Mouse (Mus musculus): ENCODE measurements at regions not wholly inside any gene's neighbourhood (a gene's known extent, or its start where the extent isn't known, plus 50 kb on each side); places are given as distances from the start of the nearest gene placed in this dataset.
"Not testable (repeated sequence)": the region's sequence is repeated elsewhere in the genome, so short reads cannot be mapped to it uniquely, and the experiment has no call there.

DNA sequence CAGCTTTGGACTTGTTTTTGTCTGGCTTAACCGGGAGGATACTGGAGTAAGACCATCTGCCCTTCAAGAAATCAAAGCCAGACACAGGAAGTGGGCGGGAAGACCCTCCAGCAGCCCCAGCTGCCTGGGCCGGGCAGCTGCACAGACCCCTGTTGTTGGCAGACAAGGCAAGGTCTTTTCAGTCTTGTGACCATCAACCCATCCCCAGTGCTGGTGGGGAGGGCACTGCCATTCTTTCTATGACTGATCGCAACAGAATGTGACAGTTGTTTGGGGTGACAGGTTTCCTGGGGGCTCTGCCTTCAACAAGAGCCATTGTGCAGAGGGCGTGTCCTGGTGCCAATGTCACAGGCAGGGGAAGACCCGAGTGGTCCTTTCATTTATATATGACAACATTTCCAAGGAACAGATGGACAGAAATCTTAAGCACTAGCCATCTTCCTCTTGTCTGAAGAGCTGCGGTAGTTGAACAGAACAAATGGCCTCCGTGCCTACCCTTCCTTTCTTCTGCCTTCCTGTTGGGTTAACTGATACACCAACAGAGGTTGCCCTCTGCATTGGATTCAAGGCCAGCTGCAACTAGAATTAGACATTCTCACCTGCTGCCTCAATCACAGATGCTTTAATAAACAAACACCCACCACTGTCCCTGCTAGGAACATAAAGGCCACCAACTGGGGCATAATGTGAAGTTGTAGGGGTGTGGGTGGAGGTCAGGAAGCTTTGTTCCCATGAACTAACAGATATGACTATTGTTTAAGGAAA lies 217.0 kb upstream of the Btg1 start:
- 53% methylated on average over 8 of the region's 8 CpGs for WGBS (ENCODE audit: insufficient replicate concordance)
- H3K9ac ChIP-seq, result no peak overlapping the region
- H3K4me2 ChIP-seq, result no peak overlapping the region
- no peak overlapping the region for H3K27ac ChIP-seq (replicated peaks)
- no peak overlapping the region for H3K4me3 ChIP-seq (replicated peaks)
- no peak for ATAC-seq (ENCODE audit: insufficient read depth)
- no peaks in the 10 kb centered on the region for H3K4me1 ChIP-seq (replicated peaks)
- H3K27me3 ChIP-seq, result no peaks in the 10 kb centered on the region
- H3K36me3 ChIP-seq (replicated peaks), result no peaks in the 10 kb centered on the region
- H3K9me3 ChIP-seq (replicated peaks), result no peaks in the 10 kb centered on the region

DNA sequence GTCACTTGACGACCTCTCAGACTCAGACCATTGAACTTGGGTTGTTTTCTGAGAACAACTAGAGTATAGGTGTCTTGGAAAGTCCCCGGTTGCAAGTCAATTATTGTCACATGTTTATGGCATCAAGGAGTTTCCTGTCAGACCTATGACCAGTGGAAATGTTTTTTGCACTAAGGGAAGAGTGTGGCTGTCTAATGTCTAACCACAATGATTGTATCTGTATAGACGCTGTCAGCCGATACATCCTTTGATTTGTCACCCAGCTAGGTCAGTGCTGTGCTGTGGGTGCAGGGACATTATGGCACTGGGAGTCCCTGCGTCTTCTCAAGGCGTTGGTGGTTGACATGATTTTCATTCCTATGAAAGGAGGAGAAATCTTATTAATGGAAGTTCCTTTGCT lies 216.0 kb upstream of the Btg1 start:
- H3K4me3 ChIP-seq (replicated peaks), result no peak overlapping the region
- no peak overlapping the region for H3K4me2 ChIP-seq
- no peaks in the 10 kb centered on the region for H3K27me3 ChIP-seq
- no peaks in the 10 kb centered on the region for H3K36me3 ChIP-seq (replicated peaks)
- H3K9ac ChIP-seq, result no peak overlapping the region
- no peaks in the 10 kb centered on the region for H3K4me1 ChIP-seq (replicated peaks)
- ATAC-seq (ENCODE audit: insufficient read depth), result no peak
- no peaks in the 10 kb centered on the region for H3K9me3 ChIP-seq (replicated peaks)
- 24% methylated on average over 6 of the region's 6 CpGs for WGBS (ENCODE audit: insufficient replicate concordance)
- no peak overlapping the region for H3K27ac ChIP-seq (replicated peaks)

GRCm38 (mm10) chr10:96406306-96406705 lies 210.5 kb upstream of the Btg1 start:
- H3K27ac ChIP-seq (replicated peaks), result no peak overlapping the region

DNA sequence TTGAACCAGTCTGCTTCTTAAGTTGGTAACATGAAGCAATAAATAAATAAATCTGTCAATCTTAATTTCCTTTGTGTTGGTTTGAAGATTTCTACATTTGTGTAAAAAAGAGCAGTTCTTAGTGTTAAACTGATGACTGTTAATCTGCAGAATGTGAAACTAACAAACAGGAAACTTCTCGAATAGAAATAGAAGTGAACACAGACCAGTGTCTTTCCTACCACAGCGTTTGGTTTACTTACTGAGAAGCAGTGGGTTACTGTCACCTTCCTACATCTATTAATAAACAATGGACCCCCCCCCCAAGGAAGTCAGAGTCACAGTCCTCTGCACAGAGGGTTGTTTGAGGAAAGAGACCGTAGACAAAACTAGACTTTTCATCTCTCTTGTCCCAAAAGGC lies 209.0 kb upstream of the Btg1 start:
- 14% methylated on average over 3 of the region's 3 CpGs for WGBS (ENCODE audit: insufficient replicate concordance)

More at GRCm38 (mm10) chr10:96406306-96406705, 210.5 kb upstream of the Btg1 start:
- Histone ChIP-seq H3K4me3 (replicated peaks) (no peak overlapping the region), H3K27me3 (no peaks in the 10 kb centered on the region), H3K4me2 (no peak overlapping the region), H3K36me3 (replicated peaks) (no peaks in the 10 kb centered on the region), H3K9ac (no peak overlapping the region), H3K9me3 (replicated peaks) (no peaks in the 10 kb centered on the region), H3K4me1 (replicated peaks) (no peaks in the 10 kb centered on the region)
- WGBS (ENCODE audit: insufficient replicate concordance), result 56% methylated on average over 5 of the region's 5 CpGs
- no peak for ATAC-seq (ENCODE audit: insufficient read depth)

GRCm38 (mm10) chr10:96408250-96408649 lies 208.6 kb upstream of the Btg1 start:
- Histone ChIP-seq H3K9ac (no peak overlapping the region), H3K27me3 (no peaks in the 10 kb centered on the region), H3K4me2 (no peak overlapping the region), H3K36me3 (replicated peaks) (no peaks in the 10 kb centered on the region), H3K27ac (replicated peaks) (no peak overlapping the region), H3K4me1 (replicated peaks) (no peaks in the 10 kb centered on the region), H3K4me3 (replicated peaks) (no peak overlapping the region), H3K9me3 (replicated peaks) (no peaks in the 10 kb centered on the region)
- 19% methylated on average over 2 of the region's 2 CpGs for WGBS (ENCODE audit: insufficient replicate concordance)
- no peak for ATAC-seq (ENCODE audit: insufficient read depth)

More for the DNA sequence above, 209.0 kb upstream of the Btg1 start:
- no peak overlapping the region for H3K27ac ChIP-seq (replicated peaks)
- H3K27me3 ChIP-seq, result no peaks in the 10 kb centered on the region
- no peak for ATAC-seq (ENCODE audit: insufficient read depth)
- H3K36me3 ChIP-seq (replicated peaks), result no peaks in the 10 kb centered on the region
- H3K4me1 ChIP-seq (replicated peaks), result no peaks in the 10 kb centered on the region
- H3K4me3 ChIP-seq (replicated peaks), result no peak overlapping the region
- no peak overlapping the region for H3K4me2 ChIP-seq
- H3K9me3 ChIP-seq (replicated peaks), result no peaks in the 10 kb centered on the region
- no peak overlapping the region for H3K9ac ChIP-seq

- no peak for ATAC-seq (ENCODE audit: insufficient read depth)
- no peak overlapping the region for H3K27ac ChIP-seq (replicated peaks)
- H3K36me3 ChIP-seq (replicated peaks), result no peaks in the 10 kb centered on the region
- no peak overlapping the region for H3K4me3 ChIP-seq (replicated peaks)
- H3K9ac ChIP-seq, result no peak overlapping the region
- 74% methylated on average over 6 of the region's 6 CpGs for WGBS (ENCODE audit: insufficient replicate concordance)
- H3K4me1 ChIP-seq (replicated peaks), result no peaks in the 10 kb centered on the region
- H3K9me3 ChIP-seq (replicated peaks), result no peaks in the 10 kb centered on the region
- no peak overlapping the region for H3K4me2 ChIP-seq
- no peaks in the 10 kb centered on the region for H3K27me3 ChIP-seq
Observed at GRCm38 (mm10) chr10:96410028-96410427, 206.8 kb upstream of the Btg1 start.

DNA sequence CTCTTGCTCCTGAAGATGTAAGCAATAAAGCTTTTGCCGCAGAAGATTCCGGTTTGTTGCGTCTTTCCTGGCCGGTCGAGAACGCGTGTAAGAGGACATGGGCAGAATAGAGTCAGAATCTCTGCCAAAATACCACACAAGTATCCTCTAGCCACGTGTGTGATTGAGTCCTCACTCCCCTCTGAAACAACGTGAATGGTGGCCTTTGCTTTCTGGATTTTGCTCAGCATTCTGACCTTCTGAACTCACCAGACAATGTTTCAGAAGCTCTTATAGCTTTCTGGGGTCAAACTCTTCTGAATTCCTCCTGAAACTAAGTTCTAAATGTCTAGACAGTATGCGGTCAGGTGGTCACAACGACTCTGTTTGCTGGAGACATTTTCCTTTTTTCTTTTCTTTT lies 202.0 kb upstream of the Btg1 start:
- no peak for ATAC-seq (ENCODE audit: insufficient read depth)
- no peaks in the 10 kb centered on the region for H3K9me3 ChIP-seq (replicated peaks)

GRCm38 (mm10) chr10:96421506-96421905 lies 195.3 kb upstream of the Btg1 start:
- not testable (repeated sequence) for H3K4me2 ChIP-seq; H3K9ac ChIP-seq; H3K4me1 ChIP-seq (replicated peaks); H3K9me3 ChIP-seq (replicated peaks); H3K36me3 ChIP-seq (replicated peaks); H3K27ac ChIP-seq (replicated peaks); H3K4me3 ChIP-seq (replicated peaks); ATAC-seq (ENCODE audit: insufficient read depth); H3K27me3 ChIP-seq
- whole genome bisulfite sequencing (ENCODE audit: insufficient replicate concordance), result 72% methylated on average over 2 of the region's 2 CpGs

More for the DNA sequence above, 202.0 kb upstream of the Btg1 start:
- H3K27ac ChIP-seq (replicated peaks), result no peak overlapping the region
- H3K27me3 ChIP-seq, result no peaks in the 10 kb centered on the region
- H3K4me2 ChIP-seq, result no peak overlapping the region
- H3K4me1 ChIP-seq (replicated peaks), result no peaks in the 10 kb centered on the region
- no peaks in the 10 kb centered on the region for H3K36me3 ChIP-seq (replicated peaks)
- H3K4me3 ChIP-seq (replicated peaks), result no peak overlapping the region
- WGBS (ENCODE audit: insufficient replicate concordance), result 77% methylated on average over 11 of the region's 11 CpGs
- H3K9ac ChIP-seq, result no peak overlapping the region

- H3K27me3 ChIP-seq, result no peaks in the 10 kb centered on the region
- H3K27ac ChIP-seq (replicated peaks), result no peak overlapping the region
- no peak for ATAC-seq (ENCODE audit: insufficient read depth)
- no peak overlapping the region for H3K9ac ChIP-seq
- H3K4me1 ChIP-seq (replicated peaks), result no peaks in the 10 kb centered on the region
- no peaks in the 10 kb centered on the region for H3K36me3 ChIP-seq (replicated peaks)
- H3K4me2 ChIP-seq, result no peak overlapping the region
- WGBS (ENCODE audit: insufficient replicate concordance), result 61% methylated on average over 5 of the region's 5 CpGs
- H3K9me3 ChIP-seq (replicated peaks), result no peaks in the 10 kb centered on the region
- H3K4me3 ChIP-seq (replicated peaks), result no peak overlapping the region
Observed at GRCm38 (mm10) chr10:96427407-96427806, 189.4 kb upstream of the Btg1 start.

- H3K36me3 ChIP-seq (replicated peaks), result no peaks in the 10 kb centered on the region
- WGBS (ENCODE audit: insufficient replicate concordance), result 43% methylated on average over 3 of the region's 3 CpGs
- no peak for ATAC-seq (ENCODE audit: insufficient read depth)
- no peak overlapping the region for H3K9ac ChIP-seq
- no peaks in the 10 kb centered on the region for H3K9me3 ChIP-seq (replicated peaks)
- no peak overlapping the region for H3K4me3 ChIP-seq (replicated peaks)
- no peaks in the 10 kb centered on the region for H3K4me1 ChIP-seq (replicated peaks)
- H3K4me2 ChIP-seq, result no peak overlapping the region
- no peak overlapping the region for H3K27ac ChIP-seq (replicated peaks)
- H3K27me3 ChIP-seq, result no peaks in the 10 kb centered on the region
Observed at GRCm38 (mm10) chr10:96430142-96430541, 186.7 kb upstream of the Btg1 start.

GRCm38 (mm10) chr10:96435109-96435508 lies 181.7 kb upstream of the Btg1 start:
- ATAC-seq (ENCODE audit: insufficient read depth), result no peak
- H3K4me2 ChIP-seq, result no peak overlapping the region
- no peak overlapping the region for H3K4me3 ChIP-seq (replicated peaks)
- 22% methylated on average over 6 of the region's 6 CpGs for WGBS (ENCODE audit: insufficient replicate concordance)
- H3K4me1 ChIP-seq (replicated peaks), result no peaks in the 10 kb centered on the region
- H3K9ac ChIP-seq, result no peak overlapping the region
- no peaks in the 10 kb centered on the region for H3K9me3 ChIP-seq (replicated peaks)
- H3K36me3 ChIP-seq (replicated peaks), result no peaks in the 10 kb centered on the region
- H3K27ac ChIP-seq (replicated peaks), result no peak overlapping the region
- H3K27me3 ChIP-seq, result no peaks in the 10 kb centered on the region
